Mouse (Mus musculus): ENCODE data around the gene Nudt11.
"Not testable (repeated sequence)": the region's sequence is repeated elsewhere in the genome, so short reads cannot be mapped to it uniquely, and the experiment has no call there.

Gene Nudt11

DNA sequence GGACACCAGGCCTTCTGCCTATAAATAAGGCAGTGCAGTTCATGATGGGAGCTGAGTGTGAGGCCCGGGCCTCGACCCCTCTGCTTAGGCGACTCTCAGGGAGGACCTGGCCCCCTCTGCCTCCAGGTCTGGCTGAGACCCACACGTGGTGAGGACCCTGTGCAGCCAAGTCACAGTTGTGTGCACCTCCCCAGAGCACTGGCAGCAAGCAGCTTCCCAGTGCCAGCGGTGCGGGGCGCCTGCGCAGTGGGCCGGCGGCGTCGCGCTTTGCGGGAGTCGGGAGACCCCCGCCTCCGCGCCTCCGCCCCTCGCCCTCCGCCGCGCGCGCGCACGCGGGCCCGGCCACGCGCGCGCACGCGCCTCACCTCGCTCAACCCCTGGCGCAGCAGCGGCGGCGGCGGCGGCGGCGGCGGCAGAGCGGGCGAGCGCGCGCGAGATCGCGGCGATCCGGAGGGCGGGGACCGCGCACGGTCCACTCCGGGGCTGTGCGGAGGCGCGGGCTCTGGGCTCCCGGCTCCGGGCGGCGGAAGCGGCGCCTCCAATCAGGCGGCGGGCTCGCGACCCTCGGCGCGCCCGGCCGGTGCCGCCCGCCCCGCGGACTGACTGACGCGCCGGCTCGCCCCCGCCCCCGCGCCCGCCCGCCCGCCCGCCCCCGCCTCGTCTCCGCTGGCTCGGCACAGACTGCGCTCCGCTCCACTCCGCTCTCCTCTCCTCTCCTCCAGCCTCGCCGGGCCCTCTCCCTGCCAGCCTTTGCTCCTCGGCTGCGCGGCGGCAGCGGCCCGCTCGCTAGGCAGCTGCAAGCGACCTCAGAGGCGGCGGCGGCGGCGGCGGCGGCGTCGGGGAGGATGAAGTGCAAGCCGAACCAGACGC, at the start of gene Nudt11:
Gene Nudt11, plus strand, starts transcription at position 388 of the 870 bp plus-strand sequence.
- CTCF ChIA-PET: not testable (repeated sequence)

DNA sequence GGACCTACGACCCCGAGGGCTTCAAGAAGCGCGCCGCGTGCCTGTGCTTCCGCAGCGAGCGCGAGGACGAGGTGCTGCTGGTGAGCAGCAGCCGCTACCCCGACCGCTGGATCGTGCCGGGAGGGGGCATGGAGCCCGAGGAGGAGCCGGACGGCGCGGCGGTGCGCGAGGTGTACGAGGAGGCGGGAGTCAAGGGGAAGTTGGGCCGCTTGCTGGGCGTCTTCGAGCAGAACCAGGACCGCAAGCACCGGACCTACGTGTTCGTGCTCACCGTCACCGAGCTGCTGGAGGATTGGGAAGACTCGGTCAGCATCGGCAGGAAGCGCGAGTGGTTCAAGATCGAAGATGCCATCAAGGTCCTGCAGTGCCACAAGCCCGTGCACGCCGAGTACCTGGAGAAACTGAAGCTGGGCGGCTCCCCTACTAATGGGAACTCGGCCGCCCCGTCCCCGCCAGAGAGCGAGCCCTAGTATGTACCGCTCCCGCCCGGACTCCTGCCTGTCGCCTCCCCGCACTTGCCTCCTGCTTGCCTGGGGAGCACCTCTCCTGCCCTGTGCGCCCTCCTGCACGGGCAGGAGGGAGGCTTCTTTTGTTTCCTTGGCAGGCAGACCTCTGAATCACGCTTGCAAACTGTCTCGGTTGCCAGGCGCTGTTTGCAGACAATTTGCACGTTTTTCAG, 822 bp downstream of the Nudt11 start:
- CTCF ChIA-PET: not testable (repeated sequence)

DNA sequence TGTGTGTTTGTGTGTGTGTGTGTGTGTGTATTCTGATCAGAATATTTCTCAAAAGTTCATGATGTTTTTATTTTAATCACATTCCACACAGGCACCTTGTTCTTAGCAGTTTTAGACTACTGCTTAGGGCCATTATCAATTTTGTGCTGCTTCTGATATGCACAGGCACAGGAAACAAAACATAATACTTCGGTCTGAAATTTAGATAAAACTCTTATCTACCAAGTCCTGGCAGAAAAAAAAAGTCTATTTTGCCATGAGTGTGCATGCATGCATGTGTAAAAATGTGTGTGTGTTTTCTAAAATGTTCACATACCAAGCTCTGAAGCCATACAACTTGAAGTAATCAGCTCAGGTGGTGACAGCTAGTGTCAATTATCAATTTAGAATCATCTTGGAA, 14.3 kb downstream of the Nudt11 start:
- CTCF ChIA-PET: no interaction called here

DNA sequence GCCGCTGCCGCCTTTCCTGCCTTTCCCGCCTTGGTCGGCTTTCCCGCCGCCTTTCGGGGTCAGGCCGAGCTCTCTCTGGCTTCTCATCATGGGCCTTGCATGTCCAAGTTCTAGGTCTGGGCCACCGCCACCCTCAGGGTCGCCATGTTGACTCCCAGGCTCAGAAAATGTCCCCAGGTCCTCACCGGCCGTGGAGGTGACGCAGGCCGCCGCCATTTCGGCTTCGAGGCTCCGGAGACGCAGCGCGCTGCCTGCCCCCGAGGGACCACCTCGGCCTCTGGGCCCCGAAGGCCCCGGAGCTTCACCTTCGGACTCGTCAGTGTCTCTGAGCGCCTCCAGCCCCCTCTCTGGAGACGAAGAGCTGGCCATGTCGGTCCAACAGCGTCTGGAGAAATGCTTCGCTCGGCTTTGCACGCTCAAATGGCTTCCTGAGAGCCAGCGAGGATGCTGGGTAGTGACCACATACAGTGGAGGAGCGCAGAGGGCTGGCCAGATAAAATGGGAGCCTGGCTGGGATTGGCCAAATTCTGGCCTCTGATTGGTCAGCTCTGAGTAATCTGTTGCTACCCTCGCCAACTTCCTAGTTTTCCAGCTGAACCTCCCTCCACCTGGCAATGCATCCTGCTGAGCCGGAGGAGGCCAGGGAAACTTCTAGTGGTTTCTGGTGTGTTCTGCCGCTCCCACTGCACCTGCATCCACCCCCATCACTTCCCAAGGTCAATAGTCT, 35.9 kb downstream of the Nudt11 start, which contains the start of gene AU022751:
Gene AU022751, minus strand, starts transcription at position 466 of the 727 bp plus-strand sequence.
- CTCF ChIA-PET: no interaction called here

DNA sequence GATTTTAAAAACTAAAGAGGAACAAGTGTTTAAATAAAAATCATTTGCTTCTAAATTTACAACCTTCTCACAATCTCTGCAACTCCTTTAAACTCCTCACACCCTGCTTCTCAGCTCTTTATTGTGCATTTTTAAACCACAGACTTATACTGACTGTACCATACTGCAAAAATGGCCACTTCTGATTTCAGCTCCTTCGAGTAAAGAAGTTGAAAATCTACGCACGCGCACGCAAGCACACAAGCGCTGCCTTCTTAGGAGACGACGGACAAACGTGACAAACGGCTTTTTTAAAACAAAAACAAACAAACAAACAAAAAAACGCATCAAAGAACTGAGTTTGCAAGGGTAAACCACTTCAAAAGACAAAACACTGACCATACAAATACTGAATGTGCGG, 44.3 kb downstream of the Nudt11 start:
- CTCF ChIA-PET: no interaction called here

DNA sequence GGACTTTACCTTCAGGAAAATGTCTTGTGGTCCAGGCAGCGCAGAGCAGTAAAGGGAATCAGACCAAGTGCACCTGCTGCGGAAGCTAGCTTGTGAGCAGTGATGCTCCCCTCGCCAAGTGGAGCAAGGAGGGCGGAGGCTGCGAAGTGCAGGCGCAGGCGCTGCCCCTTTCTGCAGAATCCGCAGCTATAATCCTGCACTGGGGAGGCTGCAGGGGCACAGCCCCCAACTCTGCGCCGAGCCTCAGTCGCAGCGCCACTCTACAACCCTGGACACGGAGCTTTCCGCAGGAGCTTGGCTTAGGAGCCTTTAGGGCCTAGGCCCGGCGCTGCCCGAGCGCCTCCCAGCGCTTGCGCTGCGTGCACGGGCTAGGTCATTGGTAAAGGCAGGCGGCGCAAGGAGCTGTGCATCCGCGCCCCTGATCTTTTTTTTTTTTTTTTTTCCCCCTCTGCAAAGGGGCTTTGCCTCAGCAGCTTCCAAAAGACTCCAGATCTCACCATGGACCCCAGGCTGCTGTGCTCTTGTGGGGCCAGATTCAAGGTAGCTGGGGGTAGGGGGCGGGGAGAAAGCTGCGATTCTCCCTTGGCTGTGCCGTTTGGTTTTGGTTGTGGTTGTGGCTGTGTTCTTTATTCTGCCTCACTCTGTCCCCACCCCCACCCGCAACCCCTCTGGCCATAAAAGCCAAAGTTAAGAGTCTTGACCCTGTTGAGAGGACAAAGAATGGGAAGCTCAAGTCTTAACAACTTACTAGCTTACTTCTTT, 44.9 kb downstream of the Nudt11 start:
- CTCF ChIA-PET: no interaction called here
